Mouse (Mus musculus) C2C12 (cell line): Measurements from ENCODE around the gene Zfp661. TPM values are rescaled to one million over a fixed set of nuclear protein-coding genes. Genes with fewer than 3 reads are reported as not detected.

ENCODE experiments used
- H3K27me3 ChIP-seq: one replicate; pipeline ENCODE4 v1.6.1; 2011; ENCODE audit not compliant: control insufficient read depth, insufficient read depth, insufficient read length
- H3K36me3 ChIP-seq: one replicate; pipeline ENCODE4 v1.6.1; 2011; ENCODE audit not compliant: control insufficient read depth, insufficient read depth
- H3K4me3 ChIP-seq: one replicate; pipeline ENCODE4 v1.5.1; 2011; ENCODE audit warnings: mild to moderate bottlenecking, control low read depth; ENCODE audit not compliant: poor library complexity, insufficient read depth, severe bottlenecking
- H3K79me2 ChIP-seq: one replicate; pipeline ENCODE4 v1.6.1; 2011; ENCODE audit not compliant: control insufficient read depth, insufficient read depth
- H3K79me3 ChIP-seq: one replicate; pipeline ENCODE4 v1.6.1; 2011; ENCODE audit warnings: low read depth, control low read depth
- H3ac ChIP-seq: one replicate; pipeline ENCODE3; 2011; ENCODE audit warnings: low read depth; ENCODE audit not compliant: control insufficient read depth, insufficient read length
- CEBPB ChIP-seq: IDR thresholded peaks from one replicate; pipeline ENCODE4 v1.6.1; 2011; ENCODE audit warnings: low read depth, mild to moderate bottlenecking, control low read depth, moderate library complexity
- CTCF ChIP-seq: IDR thresholded peaks from one replicate; pipeline ENCODE4 v1.5.1; 2011; ENCODE audit not compliant: control insufficient read depth, insufficient read depth, insufficient read length
- FOSL1 ChIP-seq: IDR thresholded peaks from one replicate; pipeline ENCODE4 v1.8.0; 2011; ENCODE audit warnings: mild to moderate bottlenecking, low read length; ENCODE audit not compliant: poor library complexity, insufficient read depth, severe bottlenecking
- MAX ChIP-seq: IDR thresholded peaks from one replicate; pipeline ENCODE4 v1.6.1; 2011; ENCODE audit warnings: mild to moderate bottlenecking, control low read depth
- MYOD1 ChIP-seq: IDR thresholded peaks from one replicate; pipeline ENCODE4 v1.6.1; 2011; ENCODE audit warnings: low read depth; ENCODE audit not compliant: control insufficient read depth, insufficient read length
- MYOG ChIP-seq: IDR thresholded peaks from one replicate; pipeline ENCODE4 v1.6.1; 2011; ENCODE audit not compliant: control insufficient read depth, insufficient read length; ENCODE audit errors: extremely low read depth
- USF1 ChIP-seq: IDR thresholded peaks from one replicate; pipeline ENCODE4 v1.6.1; 2011; ENCODE audit warnings: low read depth, mild to moderate bottlenecking, control low read depth, moderate library complexity
- polyA plus RNA-seq: library from polyadenylated mRNA; unstranded; fragments of >200 nt; fragmentation: generic; extraction: Trizol; gene quantifications from one replicate; pipeline ENCODE4 v1.2.1, GENCODE M21; 2012; ENCODE audit warnings: missing spikeins

Gene Zfp661
- polyA plus RNA-seq, 1 experiment, result 0.89 TPM

- no peaks in the 10 kb centered on the region for H3K79me3 ChIP-seq
- no peaks in the 10 kb centered on the region for H3K79me2 ChIP-seq
- H3K27me3 ChIP-seq, result peaks cover 19% of the 10 kb centered on the region
- H3ac ChIP-seq, result no peak overlapping the region
- no peak overlapping the region for H3K4me3 ChIP-seq
- no peaks in the 10 kb centered on the region for H3K36me3 ChIP-seq
- no peak for TF ChIP-seq CTCF
These were observed 36.4 kb downstream of the Zfp661 start for GRCm38 (mm10) chr2:127550446-127550845.

GRCm38 (mm10) chr2:127549711-127550110 is 37.2 kb downstream of the Zfp661 start:
- no peaks in the 10 kb centered on the region for H3K36me3 ChIP-seq
- no peak overlapping the region for H3K4me3 ChIP-seq
- no peak for TF ChIP-seq CTCF
- no peak for TF ChIP-seq FOSL1
- no peak for TF ChIP-seq USF1
- TF ChIP-seq MAX, result no peak
- TF ChIP-seq MYOG, result no peak
- no peak for TF ChIP-seq MYOD1
- TF ChIP-seq CEBPB, result no peak
- H3K27me3 ChIP-seq, result peaks cover 24% of the 10 kb centered on the region
- H3K79me3 ChIP-seq, result no peaks in the 10 kb centered on the region
- no peak overlapping the region for H3ac ChIP-seq
- no peaks in the 10 kb centered on the region for H3K79me2 ChIP-seq

- Histone ChIP-seq H3K79me2 (no peaks in the 10 kb centered on the region), H3ac (no peak overlapping the region), H3K36me3 (no peaks in the 10 kb centered on the region), H3K79me3 (no peaks in the 10 kb centered on the region), H3K4me3 (no peak overlapping the region), H3K27me3 (peaks cover 31% of the 10 kb centered on the region)
- TF ChIP-seq MYOG, result no peak
- TF ChIP-seq CTCF, result no peak
- TF ChIP-seq MYOD1, result no peak
- no peak for TF ChIP-seq FOSL1
- TF ChIP-seq MAX, result no peak
These were observed 38.4 kb downstream of the Zfp661 start for GRCm38 (mm10) chr2:127548342-127549074.

GRCm38 (mm10) chr2:127541697-127542096 is 45.2 kb downstream of the Zfp661 start:
- Histone ChIP-seq H3ac (no peak overlapping the region), H3K4me3 (no peak overlapping the region), H3K36me3 (no peaks in the 10 kb centered on the region), H3K79me3 (no peaks in the 10 kb centered on the region), H3K27me3 (peaks cover 79% of the 10 kb centered on the region), H3K79me2 (no peaks in the 10 kb centered on the region)
- no peak for TF ChIP-seq FOSL1
- no peak for TF ChIP-seq CEBPB
- TF ChIP-seq MAX, result no peak
- no peak for TF ChIP-seq MYOG
- TF ChIP-seq MYOD1, result no peak
- TF ChIP-seq USF1, result no peak
- no peak for TF ChIP-seq CTCF

GRCm38 (mm10) chr2:127541185-127541584 is 45.7 kb downstream of the Zfp661 start, which contains the start of gene Prom2:
Gene Prom2 (minus strand): TSS chr2:127541467.
- no peak within 1 kb of the TSS for H3K4me3 ChIP-seq
- no peak for TF ChIP-seq MYOD1
- no peak for TF ChIP-seq MAX
- no peak for TF ChIP-seq FOSL1
- TF ChIP-seq USF1, result no peak
- no peak for TF ChIP-seq MYOG
- TF ChIP-seq CTCF, result no peak
- TF ChIP-seq CEBPB, result no peak

GRCm38 (mm10) chr2:127539494-127539893 is 47.4 kb downstream of the Zfp661 start:
- Histone ChIP-seq H3K79me3 (no peaks in the 10 kb centered on the region), H3K4me3 (no peak overlapping the region), H3K36me3 (no peaks in the 10 kb centered on the region), H3ac (no peak overlapping the region), H3K79me2 (no peaks in the 10 kb centered on the region), H3K27me3 (peaks cover 84% of the 10 kb centered on the region)
- TF ChIP-seq MYOD1 (no peak), CTCF (no peak), FOSL1 (no peak), MAX (no peak), CEBPB (no peak)

More at GRCm38 (mm10) chr2:127541185-127541584, 45.7 kb downstream of the Zfp661 start, which contains the start of gene Prom2:
- no peaks in the 10 kb centered on the region for H3K79me3 ChIP-seq
- H3K79me2 ChIP-seq, result no peaks in the 10 kb centered on the region
- H3K36me3 ChIP-seq, result no peaks in the 10 kb centered on the region
- H3K27me3 ChIP-seq, result peaks cover 83% of the 10 kb centered on the region
- no peak within 1 kb of the TSS for H3ac ChIP-seq
